Mouse (Mus musculus): ENCODE results near the gene Higd1a. TPM values are rescaled to one million over a fixed set of nuclear protein-coding genes. Genes with fewer than 3 reads are reported as not detected.

The Higd1a gene
- polyA plus RNA-seq (2014; fragmentation: Nextera tagmentation; extraction: Ambion mirVana) = 163 and 169 TPM in 2 replicates

DNA sequence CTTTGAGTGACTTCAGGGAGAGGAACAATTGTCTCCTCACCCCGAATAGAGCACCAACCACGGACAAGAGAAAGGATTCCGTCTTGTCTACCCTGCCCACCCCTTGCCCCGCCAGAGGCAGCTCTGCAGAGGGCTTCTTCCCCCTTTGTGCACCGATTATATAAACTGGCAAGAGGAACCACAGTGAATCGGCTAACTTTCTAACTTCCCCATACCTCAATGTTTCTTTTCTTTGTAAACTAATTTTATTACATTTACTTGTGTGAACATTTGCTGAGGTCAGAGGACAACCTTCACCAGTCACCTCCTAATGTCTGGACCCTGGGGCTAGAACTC is at the start of gene Higd1a:
Gene Higd1a, minus strand, starts transcription at position 210 of the 336 bp plus-strand sequence.
- H3K36me3 ChIP-seq (ENCODE audit: insufficient read depth) = 0 out of 2 replicates have a peak, but pooled peaks cover 2% of the 10 kb centered on the region
- peak within 1 kb of the TSS; percentile 81 for H3K4me3 ChIP-seq (ENCODE audit: low read depth, low read length)
- WGBS = 11% methylated on average over 6 of the region's 6 CpGs
- H3K27me3 ChIP-seq (ENCODE audit: insufficient read depth, low read length) = no peaks in the 10 kb centered on the region
- peak within 1 kb of the TSS; percentile 89 for H3K4me2 ChIP-seq
- DNase-seq = no peak
- H3K27ac ChIP-seq (ENCODE audit: low read depth) = peak within 1 kb of the TSS; percentile 98
- no peak for TF ChIP-seq CTCF (IDR thresholded peaks at IDR 0.05; ENCODE audit: low read depth)
- ATAC-seq (ENCODE audit: insufficient read depth) = no peak; the same call in 1 of the 2 replicates
- H3K4me1 ChIP-seq (ENCODE audit: insufficient read depth) = 0 out of 2 replicates have a peak, but pooled peaks cover 5% of the 10 kb centered on the region
- no peaks in the 10 kb centered on the region for H3K9me3 ChIP-seq (ENCODE audit: low read depth, low read length)
- H3K9ac ChIP-seq = peak within 1 kb of the TSS; percentile 86

DNA sequence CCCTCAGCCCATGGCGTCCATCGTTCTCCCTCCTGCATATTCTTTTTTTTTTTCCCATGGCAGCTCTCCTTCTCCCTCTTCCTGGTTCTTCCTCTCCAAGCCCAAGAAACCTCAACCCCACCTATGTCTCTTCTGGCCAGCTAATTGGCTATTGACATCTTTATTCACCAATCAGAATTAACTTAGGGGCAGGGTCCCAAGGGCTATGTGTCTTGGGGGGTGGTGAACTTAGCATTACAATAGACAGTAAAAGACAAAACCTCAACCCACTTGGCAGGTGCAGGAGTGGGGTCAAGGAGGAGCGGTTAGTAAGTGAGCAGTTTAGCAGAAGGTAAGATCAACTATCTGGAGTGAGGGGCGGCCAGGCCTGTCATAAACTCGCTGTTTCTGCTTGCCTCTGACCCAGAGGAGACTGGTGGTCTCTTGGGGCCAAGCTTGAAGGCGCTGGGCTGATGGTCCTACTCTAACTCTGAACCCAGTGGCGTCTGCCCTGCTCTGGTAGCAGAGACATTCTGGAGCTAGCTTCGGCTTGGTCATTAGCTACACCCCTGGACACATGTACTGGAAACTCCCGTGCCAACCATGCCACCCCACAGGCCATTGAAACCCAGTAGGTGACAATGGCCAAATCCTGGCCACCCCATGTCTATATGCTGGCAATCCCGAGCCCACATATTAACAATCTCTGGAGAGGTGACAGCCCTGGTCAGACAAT is 49.4 kb upstream of the Higd1a start:
- no peak for DNase-seq
- no peaks in the 10 kb centered on the region for H3K27me3 ChIP-seq (ENCODE audit: insufficient read depth, low read length)
- H3K4me2 ChIP-seq = no peak overlapping the region
- no peak for ATAC-seq (ENCODE audit: insufficient read depth)
- no peak overlapping the region for H3K9ac ChIP-seq
- H3K4me1 ChIP-seq (ENCODE audit: insufficient read depth) = no peaks in the 10 kb centered on the region
- no peak overlapping the region for H3K4me3 ChIP-seq (ENCODE audit: low read depth, low read length)
- 74% methylated on average over 10 of the region's 10 CpGs for WGBS
- H3K36me3 ChIP-seq (ENCODE audit: insufficient read depth) = no peaks in the 10 kb centered on the region
- no peak overlapping the region for H3K27ac ChIP-seq (ENCODE audit: low read depth)
- no peak for TF ChIP-seq CTCF (IDR thresholded peaks at IDR 0.05; ENCODE audit: low read depth)
- H3K9me3 ChIP-seq (ENCODE audit: low read depth, low read length) = no peaks in the 10 kb centered on the region

DNA sequence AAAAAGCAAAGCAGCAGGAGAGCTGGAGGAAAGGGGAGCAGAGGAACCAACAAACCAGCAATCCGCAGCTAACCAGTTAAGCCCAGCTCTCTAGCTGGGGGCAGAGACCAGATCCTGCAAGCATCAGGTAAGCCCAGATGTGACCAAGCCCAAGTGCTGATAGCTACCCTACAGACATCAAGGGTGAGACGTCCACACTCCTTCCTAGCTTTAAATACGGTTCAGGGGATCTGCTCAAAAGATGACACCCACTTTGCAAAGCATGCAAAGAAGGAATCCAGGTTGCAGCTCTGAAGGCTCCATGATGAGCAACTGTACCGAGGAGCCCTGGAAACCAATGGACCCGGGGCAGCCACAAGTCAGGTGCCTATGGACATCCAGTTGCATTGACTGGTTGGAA is 48.3 kb upstream of the Higd1a start:
- Histone ChIP-seq H3K4me2 (no peak overlapping the region), H3K27ac (ENCODE audit: low read depth) (no peak overlapping the region), H3K4me1 (ENCODE audit: insufficient read depth) (no peaks in the 10 kb centered on the region), H3K27me3 (ENCODE audit: insufficient read depth, low read length) (no peaks in the 10 kb centered on the region), H3K4me3 (ENCODE audit: low read depth, low read length) (no peak overlapping the region), H3K36me3 (ENCODE audit: insufficient read depth) (no peaks in the 10 kb centered on the region), H3K9me3 (ENCODE audit: low read depth, low read length) (no peaks in the 10 kb centered on the region), H3K9ac (no peak overlapping the region)
- DNase-seq = no peak
- no peak for ATAC-seq (ENCODE audit: insufficient read depth)
- 78% methylated on average over 5 of the region's 5 CpGs for WGBS
- TF ChIP-seq CTCF (IDR thresholded peaks at IDR 0.05; ENCODE audit: low read depth) = no peak

DNA sequence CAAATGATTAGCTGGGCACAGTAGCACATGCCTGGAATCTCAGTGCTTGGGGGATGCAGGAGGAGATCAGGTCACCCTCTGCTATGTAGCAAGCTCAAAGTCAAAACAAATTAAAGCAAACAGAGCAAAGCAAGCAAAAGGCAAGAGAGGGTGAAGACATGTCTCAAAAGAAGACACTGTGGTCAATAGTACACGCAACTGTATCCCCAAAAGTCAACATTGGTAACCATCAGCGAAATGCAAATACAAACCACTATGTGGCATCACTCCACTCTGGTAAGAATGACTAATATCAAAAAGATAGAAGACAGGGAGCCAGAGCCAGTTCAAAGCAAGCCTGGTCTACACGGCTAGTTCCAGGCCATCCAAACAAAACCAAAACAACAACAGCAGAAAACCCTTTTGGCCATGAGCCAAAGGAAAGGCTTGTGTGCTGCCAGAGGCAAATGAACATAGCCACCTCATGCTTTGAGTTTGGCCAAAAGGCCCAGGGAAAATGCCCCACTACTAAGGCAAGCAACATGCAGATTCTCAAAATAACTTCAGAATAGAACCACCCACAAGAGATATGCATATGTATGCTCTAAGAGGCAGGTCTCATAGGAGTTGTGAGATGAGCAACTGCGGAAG is 47.5 kb upstream of the Higd1a start:
- H3K4me3 ChIP-seq (ENCODE audit: low read depth, low read length) = no peak overlapping the region
- no peak for ATAC-seq (ENCODE audit: insufficient read depth)
- no peaks in the 10 kb centered on the region for H3K27me3 ChIP-seq (ENCODE audit: insufficient read depth, low read length)
- no peak overlapping the region for H3K9ac ChIP-seq
- no peaks in the 10 kb centered on the region for H3K9me3 ChIP-seq (ENCODE audit: low read depth, low read length)
- H3K27ac ChIP-seq (ENCODE audit: low read depth) = no peak overlapping the region
- DNase-seq = no peak
- H3K4me1 ChIP-seq (ENCODE audit: insufficient read depth) = no peaks in the 10 kb centered on the region
- WGBS = 67% methylated on average over 4 of the region's 4 CpGs
- H3K36me3 ChIP-seq (ENCODE audit: insufficient read depth) = no peaks in the 10 kb centered on the region
- no peak overlapping the region for H3K4me2 ChIP-seq
- no peak for TF ChIP-seq CTCF (IDR thresholded peaks at IDR 0.05; ENCODE audit: low read depth)

DNA sequence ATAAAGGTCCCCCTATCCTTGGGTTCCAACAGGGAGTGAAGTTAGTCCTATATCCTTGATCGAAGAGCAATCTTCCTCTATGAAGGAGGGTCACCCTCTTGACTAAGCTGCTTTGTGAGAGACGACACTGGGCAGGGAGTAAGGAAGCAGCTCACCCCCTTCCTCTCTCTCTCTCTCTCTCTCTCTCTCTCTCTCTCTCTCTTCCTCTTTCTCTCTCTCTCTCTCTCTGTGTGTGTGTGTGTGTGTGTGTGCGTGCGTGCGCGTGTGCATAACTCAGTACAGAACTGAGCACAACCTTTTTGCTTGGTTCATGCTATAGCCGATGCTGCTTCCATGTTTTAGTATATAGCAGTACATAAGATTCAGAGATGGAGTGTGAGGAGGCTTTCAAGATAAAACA is 46.8 kb upstream of the Higd1a start:
- H3K9ac ChIP-seq = no peak overlapping the region
- 85% methylated on average over 7 of the region's 7 CpGs for WGBS
- no peak for ATAC-seq (ENCODE audit: insufficient read depth)

DNA sequence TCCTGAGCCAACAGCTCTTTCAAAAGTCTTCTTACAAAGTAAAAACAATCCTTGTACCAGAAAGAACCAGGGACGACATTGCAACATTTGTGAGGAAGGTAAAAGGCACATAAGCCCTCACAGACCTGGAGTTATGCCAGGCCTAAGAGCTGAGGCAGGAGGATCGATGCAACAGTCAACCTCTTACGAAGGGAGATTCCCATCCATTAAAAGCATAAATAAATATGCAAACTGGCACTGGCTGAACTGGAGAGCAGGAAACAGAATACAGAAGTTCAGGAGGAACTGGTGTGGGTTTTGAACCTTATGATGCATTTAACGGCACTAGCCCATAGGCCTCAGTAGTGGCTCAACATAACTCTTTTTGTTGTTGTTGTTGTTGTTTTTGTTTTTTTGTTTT is 46.2 kb upstream of the Higd1a start:
- Histone ChIP-seq H3K36me3 (ENCODE audit: insufficient read depth) (no peaks in the 10 kb centered on the region), H3K4me2 (no peak overlapping the region), H3K27me3 (ENCODE audit: insufficient read depth, low read length) (no peaks in the 10 kb centered on the region), H3K9ac (no peak overlapping the region), H3K4me1 (ENCODE audit: insufficient read depth) (no peaks in the 10 kb centered on the region), H3K4me3 (ENCODE audit: low read depth, low read length) (no peak overlapping the region), H3K27ac (ENCODE audit: low read depth) (no peak overlapping the region), H3K9me3 (ENCODE audit: low read depth, low read length) (no peaks in the 10 kb centered on the region)
- WGBS = 74% methylated on average over 4 of the region's 4 CpGs
- DNase-seq (no peak), ATAC-seq (ENCODE audit: insufficient read depth) (no peak)
- TF ChIP-seq CTCF (IDR thresholded peaks at IDR 0.05; ENCODE audit: low read depth) = no peak

More for the DNA sequence above, 46.8 kb upstream of the Higd1a start:
- no peak for DNase-seq
- Histone ChIP-seq H3K27me3 (ENCODE audit: insufficient read depth, low read length) (no peaks in the 10 kb centered on the region), H3K27ac (ENCODE audit: low read depth) (no peak overlapping the region), H3K4me1 (ENCODE audit: insufficient read depth) (no peaks in the 10 kb centered on the region), H3K36me3 (ENCODE audit: insufficient read depth) (no peaks in the 10 kb centered on the region), H3K4me2 (no peak overlapping the region), H3K9me3 (ENCODE audit: low read depth, low read length) (no peaks in the 10 kb centered on the region), H3K4me3 (ENCODE audit: low read depth, low read length) (no peak overlapping the region)
- no peak for TF ChIP-seq CTCF (IDR thresholded peaks at IDR 0.05; ENCODE audit: low read depth)

DNA sequence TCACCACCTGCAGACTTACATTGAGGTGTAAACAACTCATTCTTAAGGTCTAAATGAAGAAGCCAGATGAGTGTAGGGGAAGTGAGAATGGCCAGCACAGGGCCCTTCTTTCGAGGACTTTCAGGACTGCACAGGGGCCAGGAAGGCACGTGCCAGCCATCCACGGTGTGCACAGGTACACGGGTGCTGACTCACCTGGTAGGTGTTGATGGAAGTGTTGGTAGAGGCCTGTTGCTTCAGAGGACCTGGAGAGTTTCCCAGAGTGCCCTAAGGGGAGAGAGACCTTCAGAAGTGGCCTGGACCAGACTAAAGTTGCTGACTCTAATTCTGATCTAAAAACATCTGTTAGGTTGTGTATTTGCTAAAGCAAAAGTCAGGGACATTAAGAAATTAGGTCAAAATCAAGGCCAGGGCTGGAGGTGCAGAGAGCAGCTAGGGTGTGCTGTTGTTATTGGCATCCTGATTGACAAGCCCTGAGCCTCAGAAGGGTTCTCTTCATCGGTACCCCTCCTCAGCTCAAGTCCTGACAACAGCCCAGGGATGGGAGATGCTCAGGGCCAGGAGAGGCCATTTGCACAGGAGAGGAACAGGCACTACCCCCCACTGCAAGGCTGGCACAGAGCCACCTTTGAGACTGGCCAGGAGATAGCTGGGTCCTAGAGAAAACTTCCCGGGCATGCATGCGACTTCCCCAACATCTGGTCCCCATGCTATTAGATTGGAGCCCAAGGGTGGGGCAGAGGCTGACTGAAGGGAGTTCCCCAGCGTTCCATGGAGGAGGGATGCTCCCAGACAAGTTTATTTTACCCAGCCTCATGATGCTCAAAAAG is 45.5 kb upstream of the Higd1a start:
- Histone ChIP-seq H3K9ac (no peak overlapping the region), H3K9me3 (ENCODE audit: low read depth, low read length) (no peaks in the 10 kb centered on the region), H3K36me3 (ENCODE audit: insufficient read depth) (no peaks in the 10 kb centered on the region), H3K4me3 (ENCODE audit: low read depth, low read length) (no peak overlapping the region), H3K4me2 (no peak overlapping the region), H3K27me3 (ENCODE audit: insufficient read depth, low read length) (no peaks in the 10 kb centered on the region), H3K27ac (ENCODE audit: low read depth) (no peak overlapping the region), H3K4me1 (ENCODE audit: insufficient read depth) (no peaks in the 10 kb centered on the region)
- TF ChIP-seq CTCF (IDR thresholded peaks at IDR 0.05; ENCODE audit: low read depth) = no peak
- WGBS = 68% methylated on average over 8 of the region's 8 CpGs
- ATAC-seq (ENCODE audit: insufficient read depth) (no peak), DNase-seq (no peak)
